Mouse (Mus musculus) hindbrain, embryonic 12.5 days (tissue): ENCODE data around the gene Nfya. TPM values are rescaled to one million over a fixed set of nuclear protein-coding genes. Genes with fewer than 3 reads are reported as not detected.

Experiments
- ATAC-seq: fragments of 200-750 bp; cut with Nextera tagmentation; 2 replicates; pipeline ENCODE4 v1.8.0; 2017; ENCODE audit warnings: moderate TSS enrichment; ENCODE audit not compliant: low FRiP score
- H3K27ac ChIP-seq: fragments of 300-500 bp; sonication (generic); 2 replicates; pipeline ENCODE4 v1.5.1; 2016; ENCODE audit warnings: mild to moderate bottlenecking
- H3K27me3 ChIP-seq: fragments of 300-500 bp; sonication (generic); 2 replicates; pipeline ENCODE4 v1.6.1; 2016; ENCODE audit warnings: mild to moderate bottlenecking
- H3K36me3 ChIP-seq: fragments of 300-500 bp; sonication (generic); 2 replicates; pipeline ENCODE4 v1.6.1; 2016; ENCODE audit warnings: mild to moderate bottlenecking
- H3K4me1 ChIP-seq: fragments of 300-500 bp; sonication (generic); 2 replicates; pipeline ENCODE4 v1.6.1; 2016
- H3K4me2 ChIP-seq: fragments of 300-500 bp; sonication (generic); replicated peaks from 2 replicates; pipeline ENCODE4 v1.6.1; 2016; ENCODE audit warnings: mild to moderate bottlenecking
- H3K4me3 ChIP-seq: fragments of 300-500 bp; sonication (generic); 2 replicates; pipeline ENCODE4 v1.5.1; 2016; ENCODE audit warnings: mild to moderate bottlenecking
- H3K9ac ChIP-seq: fragments of 300-500 bp; sonication (generic); 2 replicates; pipeline ENCODE4 v1.6.1; 2016; ENCODE audit warnings: mild to moderate bottlenecking, moderate library complexity
- H3K9me3 ChIP-seq: fragments of 300-500 bp; sonication (generic); replicated peaks from 2 replicates; pipeline ENCODE4 v1.6.1; 2016; ENCODE audit warnings: mild to moderate bottlenecking
- WGBS: fragments of 180-500 bp; shearing (Covaris S2); methylation state at CpG from one replicate; pipeline ENCODE4 v1.1.7; 2016; 5-methylcytosine and 5-hydroxymethylcytosine counted together
- polyA plus RNA-seq: library from polyadenylated mRNA; unstranded; fragments of >200 nt; fragmentation: Nextera tagmentation; extraction: Ambion mirVana; gene quantifications from 2 replicates; pipeline ENCODE4 v1.2.1, GENCODE M21; 2016

The Nfya gene
- polyA plus RNA-seq, 1 experiment from 2014 or later = 16.7 TPM

- no peak overlapping the region for H3K4me2 ChIP-seq
- H3K4me1 ChIP-seq = no peaks in the 10 kb centered on the region
- H3K27ac ChIP-seq = no peak overlapping the region
- no peaks in the 10 kb centered on the region for H3K9me3 ChIP-seq
- no peaks in the 10 kb centered on the region for H3K27me3 ChIP-seq
- H3K9ac ChIP-seq = no peak overlapping the region
- ATAC-seq = no peak
- H3K36me3 ChIP-seq = no peaks in the 10 kb centered on the region
- no peak overlapping the region for H3K4me3 ChIP-seq
- WGBS = 73% methylated on average over 2 of the region's 2 CpGs
These were observed 62.4 kb downstream of the Nfya start for GRCm38 (mm10) chr17:48347287-48347686.

- Histone ChIP-seq H3K27ac (no peak overlapping the region), H3K9me3 (no peaks in the 10 kb centered on the region), H3K36me3 (no peaks in the 10 kb centered on the region), H3K4me1 (no peaks in the 10 kb centered on the region), H3K27me3 (no peaks in the 10 kb centered on the region), H3K4me3 (no peak overlapping the region), H3K4me2 (no peak overlapping the region), H3K9ac (no peak overlapping the region)
- no peak for ATAC-seq
- WGBS = 72% methylated on average over 4 of the region's 4 CpGs
These were observed 62.9 kb downstream of the Nfya start for GRCm38 (mm10) chr17:48346834-48347233.

- Histone ChIP-seq H3K4me1 (no peaks in the 10 kb centered on the region), H3K27ac (no peak within 1 kb of the TSS), H3K9ac (no peak within 1 kb of the TSS), H3K27me3 (no peaks in the 10 kb centered on the region), H3K4me2 (no peak within 1 kb of the TSS), H3K9me3 (no peaks in the 10 kb centered on the region), H3K36me3 (no peaks in the 10 kb centered on the region), H3K4me3 (no peak within 1 kb of the TSS)
- WGBS = 76% methylated on average over 5 of the region's 5 CpGs
- no peak for ATAC-seq
These were observed 63.5 kb downstream of the Nfya start, which contains the start of gene Trem2 for GRCm38 (mm10) chr17:48346231-48346630. TSS of gene Trem2 (plus strand) at chr17:48346401.

- WGBS = 89% methylated on average over 4 of the region's 4 CpGs
- Histone ChIP-seq H3K27ac (no peak overlapping the region), H3K9ac (no peak overlapping the region), H3K4me1 (no peaks in the 10 kb centered on the region), H3K36me3 (no peaks in the 10 kb centered on the region), H3K4me3 (no peak overlapping the region), H3K9me3 (no peaks in the 10 kb centered on the region), H3K27me3 (no peaks in the 10 kb centered on the region), H3K4me2 (no peak overlapping the region)
- ATAC-seq = no peak
These were observed 63.9 kb downstream of the Nfya start for GRCm38 (mm10) chr17:48345824-48346223.

- Histone ChIP-seq H3K4me1 (no peaks in the 10 kb centered on the region), H3K36me3 (no peaks in the 10 kb centered on the region), H3K4me2 (no peak overlapping the region), H3K27ac (no peak overlapping the region), H3K27me3 (no peaks in the 10 kb centered on the region), H3K9me3 (no peaks in the 10 kb centered on the region), H3K4me3 (no peak overlapping the region), H3K9ac (no peak overlapping the region)
- no peak for ATAC-seq
- WGBS = 92% methylated on average over 2 of the region's 2 CpGs
These were observed 66.6 kb downstream of the Nfya start for GRCm38 (mm10) chr17:48343065-48343464.

- H3K9me3 ChIP-seq = no peaks in the 10 kb centered on the region
- no peak for ATAC-seq
- no peak overlapping the region for H3K9ac ChIP-seq
- no peaks in the 10 kb centered on the region for H3K27me3 ChIP-seq
- H3K36me3 ChIP-seq = no peaks in the 10 kb centered on the region
- WGBS = 84% methylated on average over 3 of the region's 3 CpGs
- H3K4me2 ChIP-seq = no peak overlapping the region
- H3K27ac ChIP-seq = no peak overlapping the region
- no peak overlapping the region for H3K4me3 ChIP-seq
- no peaks in the 10 kb centered on the region for H3K4me1 ChIP-seq
These were observed 67.8 kb downstream of the Nfya start for GRCm38 (mm10) chr17:48341947-48342346.

GRCm38 (mm10) chr17:48340267-48340666 is 69.4 kb downstream of the Nfya start:
- 93% methylated on average over 1 of the region's 1 CpGs for WGBS
- no peak for ATAC-seq
- H3K36me3 ChIP-seq = no peaks in the 10 kb centered on the region
- H3K4me3 ChIP-seq = no peak overlapping the region
- H3K4me2 ChIP-seq = no peak overlapping the region
- H3K9ac ChIP-seq = no peak overlapping the region
- H3K4me1 ChIP-seq = no peaks in the 10 kb centered on the region
- no peaks in the 10 kb centered on the region for H3K9me3 ChIP-seq
- no peaks in the 10 kb centered on the region for H3K27me3 ChIP-seq
- H3K27ac ChIP-seq = no peak overlapping the region

Other genes with a start within 250 kb of the Nfya start
- gene A530064D06Rik, start 242.6 kb downstream of the Nfya start, polyA plus RNA-seq = not detected in 2 replicates
- gene Trem1, start 177.1 kb downstream of the Nfya start, polyA plus RNA-seq = 0.10 and 0.14 TPM in 2 replicates
- gene Trem3, start 162.1 kb downstream of the Nfya start, polyA plus RNA-seq = not detected in 2 replicates
- not detected in 2 replicates for gene Treml4, start 145.6 kb downstream of the Nfya start, polyA plus RNA-seq
- 0.25 and 0.81 TPM in 2 replicates for gene Treml2, start 110.4 kb downstream of the Nfya start, polyA plus RNA-seq
- 0.05 TPM in 1 of 2 replicates, not detected in the other for gene B430306N03Rik, start 93.8 kb downstream of the Nfya start, polyA plus RNA-seq
- gene Trem2, start 63.5 kb downstream of the Nfya start, polyA plus RNA-seq = 3.5 and 4.3 TPM in 2 replicates
- 1.7 and 1.8 TPM in 2 replicates for gene Treml1, start 50.0 kb downstream of the Nfya start, polyA plus RNA-seq
- 52.4 and 61.5 TPM in 2 replicates for gene Oard1, start 108 bp upstream of the Nfya start, polyA plus RNA-seq
- 2.1 and 5.3 TPM in 2 replicates for gene Apobec2, start 23.0 kb upstream of the Nfya start, polyA plus RNA-seq
- 1.9 and 2.5 TPM in 2 replicates for gene Tspo2, start 41.6 kb upstream of the Nfya start, polyA plus RNA-seq
- gene Unc5cl, start 45.0 kb upstream of the Nfya start, polyA plus RNA-seq = 0.26 and 0.49 TPM in 2 replicates